Mouse (Mus musculus) ovary, postnatal 14 days (tissue): ENCODE data around the gene Best1.

ENCODE experiments used
- DNase-seq: peaks from one replicate; pipeline ENCODE4 v3.0.0; 2022; ENCODE audit warnings: low spot score

Gene Best1

DNA sequence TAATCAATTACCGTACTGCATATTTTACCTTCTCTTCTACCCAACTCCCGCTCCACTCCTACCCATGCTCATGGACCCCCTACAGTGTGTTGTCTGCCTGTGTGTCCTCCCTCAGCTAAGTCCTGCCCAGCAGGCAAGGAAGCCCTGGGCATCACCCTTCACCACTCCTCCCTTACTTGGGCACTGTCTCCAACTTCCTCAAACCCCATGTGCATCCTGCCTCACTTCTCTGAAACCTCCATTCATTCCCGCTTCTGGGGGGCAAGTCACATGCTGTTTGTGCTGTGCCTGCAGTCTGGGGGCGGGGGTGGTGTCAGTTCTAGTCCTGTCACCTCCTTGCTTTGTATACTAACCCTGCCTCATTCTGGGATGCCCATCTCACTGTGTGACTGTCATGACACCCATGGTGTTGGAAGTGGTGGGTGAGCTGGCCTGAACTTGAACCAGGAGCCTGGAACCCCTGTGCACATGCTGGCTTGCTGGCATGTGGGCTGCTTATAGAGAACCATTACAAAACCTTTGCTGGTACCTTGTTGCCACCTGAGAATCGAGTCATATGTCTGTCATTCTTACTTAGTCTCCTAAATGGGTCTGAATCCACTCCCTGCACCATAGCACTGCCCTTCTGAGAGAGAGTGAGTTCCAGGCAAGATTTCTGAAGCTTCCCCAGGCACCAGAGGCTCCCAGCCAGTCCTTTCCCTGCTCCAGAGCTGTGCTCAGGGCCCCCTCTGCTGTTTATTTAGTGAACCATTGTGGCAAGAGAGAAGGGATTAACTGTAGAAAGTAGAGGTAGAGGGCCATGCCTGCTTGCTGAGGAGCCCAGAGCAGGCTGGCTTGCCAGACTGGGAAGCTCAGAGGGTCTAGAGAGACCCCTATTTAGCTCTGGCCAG, 21.2 kb upstream of the Best1 start:
- DNase-seq: no peak

DNA sequence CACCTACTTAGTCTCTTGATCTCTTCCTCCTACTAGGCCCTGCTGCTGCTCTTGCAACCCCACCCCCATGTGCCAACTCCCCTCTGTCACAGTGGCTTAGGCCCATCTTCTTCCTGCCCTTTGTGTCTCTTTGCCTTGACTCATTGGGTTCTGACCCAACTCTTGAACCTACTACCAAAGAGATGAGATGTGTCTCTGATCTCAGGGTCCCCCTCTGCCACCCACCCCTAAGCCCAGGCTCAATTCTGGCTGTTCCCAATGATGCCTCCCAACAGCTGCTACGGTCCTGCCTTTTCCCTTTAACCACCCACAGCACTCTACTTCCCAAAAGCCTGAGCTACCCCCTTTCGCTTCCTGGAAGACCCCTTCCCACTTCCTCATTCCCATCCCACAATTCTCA, 20.5 kb upstream of the Best1 start:
- no peak for DNase-seq

DNA sequence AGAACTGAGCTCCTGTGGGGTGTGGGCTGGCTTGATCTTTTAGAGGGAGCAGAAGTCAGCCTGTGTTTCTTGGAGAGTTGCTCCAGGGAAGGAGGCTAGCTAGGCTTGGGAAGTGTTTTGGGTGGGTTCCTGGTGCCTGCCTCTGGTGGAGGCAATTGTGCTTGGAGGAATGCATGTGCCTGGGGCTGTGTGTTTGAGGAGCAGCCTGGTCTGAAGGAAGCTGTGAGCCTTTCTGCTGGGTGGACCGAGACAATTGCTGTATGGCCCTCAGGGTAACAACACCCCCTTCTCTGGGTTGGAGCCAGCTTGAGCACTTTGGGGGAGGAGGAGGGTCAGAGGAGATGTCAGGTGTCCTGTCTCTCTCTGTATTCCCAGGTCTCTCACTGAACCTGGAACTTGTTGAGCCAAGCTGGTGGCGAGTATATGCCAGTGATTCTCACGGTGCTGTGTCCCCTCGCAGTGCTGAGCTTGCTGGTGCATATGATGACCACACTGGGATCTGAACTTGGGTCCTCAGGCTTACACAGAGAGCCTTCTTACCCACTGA, 17.9 kb upstream of the Best1 start:
- DNase-seq: no peak

DNA sequence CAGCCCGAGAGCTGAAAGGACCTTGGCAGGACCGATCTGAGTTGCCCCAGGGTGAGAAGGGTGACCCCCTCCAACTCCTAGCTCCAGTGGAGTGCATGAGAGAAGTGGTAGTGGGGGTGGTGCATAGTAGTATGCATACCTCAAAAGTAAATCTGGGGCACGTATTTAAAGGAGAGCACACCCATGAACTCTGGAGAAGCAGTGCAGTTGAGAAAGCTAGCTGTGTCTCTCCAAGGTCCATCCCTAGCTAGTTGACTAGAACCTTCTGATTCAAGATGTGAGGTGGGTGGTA, 17.0 kb upstream of the Best1 start:
- no peak for DNase-seq

DNA sequence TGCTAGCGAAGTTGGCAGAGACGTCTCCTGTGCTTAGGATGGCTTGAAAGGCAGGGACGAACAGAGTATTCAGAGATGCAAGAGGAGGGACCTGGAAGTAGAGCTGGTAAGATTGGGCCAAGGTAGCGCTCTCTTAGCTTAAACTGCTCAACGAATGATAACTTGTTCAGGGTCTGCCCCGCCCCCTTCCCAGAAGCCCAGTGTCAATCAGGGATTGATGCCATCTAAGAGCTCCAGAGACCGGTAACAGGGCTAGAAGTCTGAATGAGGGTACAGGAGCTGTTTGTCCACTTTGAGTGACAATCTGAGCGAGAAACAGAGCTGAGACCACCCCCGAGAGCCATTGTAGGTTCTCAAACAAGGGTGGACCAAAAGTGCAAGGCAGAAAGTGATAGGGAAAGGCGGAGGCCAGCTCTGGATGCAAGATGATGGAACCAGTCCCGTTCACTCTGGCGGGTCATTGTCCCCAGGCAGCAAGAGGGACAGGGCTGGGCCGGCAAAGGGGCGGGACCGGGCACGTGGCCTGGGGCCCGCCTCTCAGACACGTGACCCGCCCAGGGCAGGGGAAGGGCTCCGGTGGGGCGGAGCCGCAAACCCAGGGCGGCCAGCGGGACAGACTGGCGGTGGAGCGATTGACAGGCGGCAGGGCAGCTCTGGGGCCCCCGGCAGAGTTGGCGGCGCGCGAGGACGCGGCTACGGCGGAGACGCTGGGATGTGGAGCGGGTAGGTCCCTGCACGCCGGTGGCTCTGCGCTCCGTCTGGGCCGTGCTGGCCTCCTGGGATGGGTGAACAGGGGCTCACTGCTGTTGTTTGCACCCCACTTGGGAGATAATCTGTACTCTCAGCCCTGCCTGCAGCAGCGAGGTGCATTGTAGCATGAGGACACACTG, 16.4 kb upstream of the Best1 start:
- peak; percentile 88 for DNase-seq

DNA sequence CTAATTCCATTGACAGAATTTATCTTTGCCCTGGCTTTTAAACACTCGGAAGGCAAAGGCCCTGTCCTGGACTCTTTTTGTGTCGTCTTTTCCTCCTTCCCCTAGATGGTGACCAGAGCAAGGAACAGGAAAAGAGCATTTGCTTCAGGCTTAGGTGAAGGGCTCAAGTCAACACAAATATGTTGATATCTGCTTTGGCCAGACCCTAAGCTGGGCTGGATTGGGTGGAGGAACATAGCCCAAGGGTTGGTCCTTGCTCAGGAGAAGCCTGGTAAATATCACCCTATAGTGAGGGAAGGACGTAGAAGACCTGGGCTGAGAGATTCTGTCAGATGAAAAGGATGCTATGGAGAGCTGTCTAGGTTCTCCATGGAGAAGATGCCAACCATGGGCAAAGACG, 14.7 kb upstream of the Best1 start:
- no peak for DNase-seq

DNA sequence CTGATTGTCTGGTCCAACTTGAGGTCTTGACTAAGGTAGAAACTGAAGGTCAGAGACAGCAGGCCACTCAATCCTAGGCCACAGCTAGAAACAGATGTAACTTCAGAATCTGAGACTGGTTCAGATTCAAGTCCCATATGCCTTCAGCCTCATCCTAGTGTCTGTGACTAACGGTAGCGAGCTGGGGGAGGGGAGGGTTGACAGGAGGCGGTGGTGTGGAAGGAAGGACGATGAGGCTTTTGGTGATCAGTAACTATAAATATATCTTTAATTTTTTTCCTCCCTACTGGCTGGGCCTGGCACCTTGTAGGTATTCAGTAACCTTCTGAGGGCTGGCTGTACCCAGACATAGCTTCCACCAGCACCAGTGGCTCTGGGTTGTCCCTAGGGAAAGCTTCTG, 14.0 kb upstream of the Best1 start:
- DNase-seq: no peak

DNA sequence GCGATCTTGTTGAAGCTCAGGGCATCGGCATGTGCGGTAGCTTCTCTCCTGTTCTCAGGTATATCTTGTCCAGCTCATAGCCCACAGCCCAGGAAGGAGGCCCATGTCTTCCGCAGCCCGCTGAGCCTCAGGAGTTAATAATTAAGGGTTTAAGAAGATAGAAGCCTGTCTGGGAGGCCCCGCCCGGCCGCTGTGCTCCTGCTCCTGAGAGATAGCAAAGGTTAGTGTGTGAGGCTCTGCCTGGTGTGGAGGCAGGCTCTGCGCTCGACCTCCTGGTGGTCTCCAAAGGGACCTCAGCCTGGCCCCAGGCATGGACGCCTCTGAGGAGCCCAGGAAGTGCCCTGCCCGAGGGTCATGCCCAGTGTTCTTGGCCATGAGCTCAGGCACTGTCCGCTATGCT, 13.4 kb upstream of the Best1 start:
- DNase-seq: no peak

DNA sequence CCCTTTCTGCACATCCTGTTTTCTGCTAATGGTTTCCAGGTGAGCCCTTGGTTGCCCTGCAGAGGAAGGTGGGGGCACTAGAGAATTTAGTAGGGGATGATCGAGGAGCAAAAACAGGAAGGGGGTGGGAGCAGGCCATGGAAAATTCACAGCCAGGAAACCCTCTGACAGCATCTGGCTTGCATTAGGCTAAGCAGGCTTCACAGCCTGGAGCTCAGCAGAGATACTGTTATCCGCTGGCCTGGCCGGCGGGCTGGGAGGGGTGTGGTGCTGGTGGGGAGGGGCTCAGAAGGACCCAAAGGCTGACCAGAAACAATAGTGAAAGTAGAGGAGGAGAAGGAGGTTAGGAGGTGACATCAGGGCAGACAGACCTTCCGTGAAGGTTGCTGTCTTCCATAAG, 12.5 kb upstream of the Best1 start:
- no peak for DNase-seq

DNA sequence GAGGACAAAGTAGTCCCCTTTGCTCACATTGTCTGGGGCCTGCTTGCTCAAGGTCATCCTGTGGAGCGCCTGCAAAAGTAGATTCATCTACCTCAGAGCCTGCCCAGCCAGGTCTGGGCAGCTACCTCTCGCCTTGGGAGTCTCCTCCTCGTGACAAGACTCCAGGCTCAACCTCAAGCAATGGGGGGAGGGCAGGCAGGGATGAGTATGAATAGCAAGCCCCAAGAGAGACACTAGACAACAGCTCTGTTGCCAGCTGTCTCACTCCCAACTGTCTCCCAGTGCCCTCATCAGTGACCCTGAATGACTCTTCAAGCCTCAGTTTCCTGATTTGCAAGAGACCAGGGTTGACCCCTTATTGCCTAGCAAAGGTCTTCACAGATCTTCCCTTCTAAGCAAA, 11.9 kb upstream of the Best1 start:
- DNase-seq: no peak

DNA sequence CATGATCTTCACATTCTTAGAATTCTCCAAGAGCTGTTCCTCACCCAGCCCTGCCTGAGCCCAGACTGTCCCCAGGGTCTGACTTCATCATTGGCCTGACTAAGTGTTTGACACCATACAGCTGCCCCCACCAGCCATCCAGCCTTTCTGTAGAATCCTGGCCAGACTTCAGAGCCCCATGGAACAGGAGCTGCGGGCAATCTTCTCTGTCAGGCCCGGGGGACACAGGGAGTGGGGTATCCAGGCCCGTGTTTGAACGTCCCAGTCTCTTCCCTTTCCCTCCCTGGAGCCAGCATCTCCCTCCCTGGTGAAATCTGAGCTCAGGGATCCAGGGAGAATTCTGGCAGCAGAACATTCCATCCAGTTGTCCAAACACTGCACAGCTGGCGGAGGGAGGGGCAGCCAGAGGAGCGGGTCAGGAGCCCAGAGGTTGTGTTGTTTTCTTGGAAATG, 11.4 kb upstream of the Best1 start:
- DNase-seq: peak; percentile 56

DNA sequence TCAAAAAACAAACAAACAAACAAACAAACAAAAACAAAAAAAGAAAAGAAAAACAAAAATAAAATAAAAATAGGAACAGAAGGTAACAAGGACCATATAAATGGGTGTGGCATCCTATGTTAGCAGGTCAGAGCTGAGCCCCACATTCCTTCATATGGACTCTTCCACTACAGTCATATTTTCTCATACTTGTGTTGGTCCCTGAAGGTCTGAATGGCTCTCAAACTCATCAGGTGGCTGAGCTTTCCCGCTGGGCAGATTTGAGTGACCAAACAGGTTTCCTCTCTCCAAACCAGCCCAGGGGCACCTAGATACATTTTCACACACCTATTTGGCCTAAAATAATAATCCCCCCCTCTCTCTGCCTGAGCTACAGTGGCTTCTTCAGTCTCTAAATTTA, 10.0 kb upstream of the Best1 start:
- no peak for DNase-seq

DNA sequence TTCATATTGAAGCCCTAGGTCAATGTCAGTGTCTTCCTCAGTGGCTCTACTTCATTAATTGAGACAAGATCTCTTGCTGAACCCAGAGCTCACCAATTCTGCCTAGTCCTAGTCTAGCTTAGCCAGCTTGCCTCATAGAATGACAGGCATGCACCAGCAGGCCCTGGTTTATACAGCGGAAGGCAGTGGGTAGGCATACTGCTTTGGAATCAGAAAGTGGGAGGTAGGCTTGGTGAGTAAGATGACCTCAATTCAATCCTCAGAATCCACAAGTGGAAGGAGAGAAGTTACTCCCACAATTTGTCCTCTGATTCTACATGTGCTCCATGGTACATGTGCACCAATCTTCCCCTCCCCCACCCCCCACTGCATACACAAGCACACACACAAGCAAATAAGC, 2.3 kb upstream of the Best1 start:
- no peak for DNase-seq

DNA sequence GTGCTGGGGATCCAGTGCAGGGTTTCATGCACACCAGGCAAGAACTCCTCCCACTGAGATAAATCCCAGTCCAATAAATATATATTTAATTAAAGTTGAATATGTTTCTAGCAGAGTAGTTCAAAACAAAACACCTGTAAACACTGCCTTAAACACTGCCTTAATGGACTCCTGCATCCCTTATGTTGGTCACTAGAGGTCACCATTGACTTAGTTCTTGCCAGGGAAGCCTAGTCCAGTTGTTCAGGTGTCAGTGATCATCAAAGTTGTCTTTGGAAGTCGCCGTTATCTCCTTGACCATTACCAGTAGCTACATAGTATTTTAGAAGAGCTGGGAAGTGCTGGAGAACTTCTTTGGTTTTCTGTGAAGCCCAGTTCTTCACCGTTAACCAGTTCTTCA, 1.1 kb downstream of the Best1 start:
- DNase-seq: no peak

DNA sequence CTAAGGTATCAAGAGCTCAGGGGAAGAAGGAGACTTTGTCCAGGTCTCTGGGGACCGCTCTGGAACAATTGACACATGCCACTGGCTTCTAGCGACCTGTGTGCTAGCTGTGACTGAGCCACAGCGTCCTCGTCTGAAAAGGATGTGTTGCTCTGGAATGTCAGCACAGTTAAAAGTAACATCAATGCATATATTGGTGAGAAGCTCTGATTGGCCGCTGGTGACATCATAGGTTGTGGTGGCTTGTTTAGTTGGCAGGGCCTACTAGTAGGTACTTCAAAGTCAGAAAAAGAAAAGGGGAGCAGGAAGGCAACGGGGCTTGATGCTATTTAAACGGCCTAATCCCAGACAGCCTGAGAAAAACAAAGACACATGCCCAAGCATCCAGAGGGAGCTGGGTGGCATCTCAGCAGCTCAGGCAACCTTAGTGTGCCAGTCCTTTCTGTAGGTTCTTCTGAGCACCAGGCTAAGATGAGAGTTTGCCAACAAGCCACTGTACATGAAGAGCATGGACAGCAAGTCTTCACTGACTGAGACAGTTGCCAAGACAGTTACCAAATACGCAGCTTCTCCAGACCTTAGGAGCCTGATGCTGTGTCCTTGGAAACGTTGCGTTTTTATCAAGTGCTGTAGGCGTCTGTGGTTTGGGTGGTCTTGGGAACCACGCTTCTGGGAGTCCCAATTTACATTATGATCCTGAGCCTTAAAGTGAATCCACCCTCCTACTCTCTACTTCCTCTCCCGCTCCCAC, 2.5 kb downstream of the Best1 start:
- no peak for DNase-seq

DNA sequence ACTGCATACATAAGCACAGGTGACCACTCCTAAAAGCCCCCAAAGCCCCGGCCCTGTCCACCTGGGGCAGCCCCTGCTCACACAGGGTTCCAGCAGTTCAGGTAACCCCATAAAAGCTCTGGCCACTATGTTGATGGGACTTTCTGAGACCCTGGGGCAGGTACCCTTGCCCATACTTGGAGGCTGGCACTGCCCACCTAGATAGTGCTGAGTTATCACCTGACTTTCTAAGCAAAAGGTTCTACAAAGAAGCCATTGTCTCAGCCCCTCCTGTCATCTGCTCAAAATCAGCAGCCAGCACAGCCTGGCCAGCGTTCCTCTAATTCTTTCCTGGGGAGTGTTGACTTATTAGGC, 3.4 kb downstream of the Best1 start:
- no peak for DNase-seq

DNA sequence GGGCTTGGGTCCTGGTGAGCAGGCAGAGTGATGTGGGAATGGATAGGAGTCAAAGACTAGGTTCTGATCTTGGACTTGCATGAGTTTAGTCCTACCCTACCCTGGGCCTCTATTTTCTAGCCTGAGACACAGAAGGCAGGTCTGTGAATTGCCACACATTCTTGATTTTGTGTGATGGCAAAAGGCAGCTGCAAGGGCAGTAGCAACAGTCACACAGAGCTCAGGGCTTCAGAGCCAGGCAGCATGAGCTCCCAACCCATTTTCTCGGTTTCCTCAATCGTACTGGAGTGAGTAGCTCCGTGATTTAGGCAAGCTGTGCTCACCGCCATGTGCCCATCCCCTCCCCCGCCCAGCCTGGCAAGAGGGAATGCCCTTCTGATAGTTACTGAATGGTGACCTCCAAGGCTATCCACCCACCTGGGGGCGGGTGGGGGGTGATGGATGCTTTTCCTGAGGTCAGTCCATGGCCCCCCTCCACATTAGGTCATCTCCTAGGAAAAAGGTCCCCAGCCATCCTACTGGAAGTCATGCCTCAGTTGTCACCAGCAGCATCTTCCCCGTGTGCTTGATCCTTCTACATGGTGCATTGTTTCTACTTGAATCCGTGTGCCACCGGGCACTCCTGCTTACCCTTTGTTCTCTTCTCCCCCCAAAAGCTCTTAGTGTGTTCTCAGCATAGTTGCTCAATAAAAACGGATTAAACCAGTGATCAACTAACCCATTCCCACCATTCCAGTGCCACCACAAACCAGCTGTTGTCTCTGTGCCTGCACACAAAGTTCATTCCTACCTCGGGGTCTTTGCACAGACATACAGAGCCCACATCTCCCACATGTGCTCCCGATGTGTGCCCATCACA, 4.0 kb downstream of the Best1 start:
- no peak for DNase-seq

DNA sequence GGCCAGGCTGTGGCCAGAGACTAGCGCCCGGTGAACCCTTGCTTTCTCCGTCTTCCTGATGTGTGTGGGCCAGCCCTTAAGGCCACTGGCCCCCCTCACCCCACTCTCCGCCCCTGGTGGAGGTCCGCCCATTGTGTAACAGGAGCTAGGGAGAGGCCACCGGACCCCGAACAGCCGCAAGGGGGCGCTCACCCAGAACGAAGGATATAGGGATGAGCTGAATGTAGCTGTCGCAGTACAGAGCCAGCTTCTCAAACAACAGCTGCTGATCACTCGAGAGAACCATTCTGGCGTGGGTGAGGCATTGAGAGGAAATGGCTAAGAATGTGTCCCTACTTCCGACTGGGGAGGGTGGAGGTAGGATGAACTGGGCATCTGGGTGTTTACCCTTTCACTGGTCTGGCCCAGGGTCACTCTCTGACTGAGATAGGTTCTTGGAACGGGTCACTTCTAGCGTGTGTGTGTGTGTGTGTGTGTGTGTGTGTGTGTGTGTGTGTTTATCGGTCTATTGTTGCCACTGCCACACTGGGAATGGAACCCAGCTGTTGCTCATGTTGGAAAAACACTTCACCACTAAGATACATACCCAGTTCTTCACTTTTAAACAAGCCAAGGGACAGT, 8.3 kb downstream of the Best1 start:
- peak; percentile 94 for DNase-seq

DNA sequence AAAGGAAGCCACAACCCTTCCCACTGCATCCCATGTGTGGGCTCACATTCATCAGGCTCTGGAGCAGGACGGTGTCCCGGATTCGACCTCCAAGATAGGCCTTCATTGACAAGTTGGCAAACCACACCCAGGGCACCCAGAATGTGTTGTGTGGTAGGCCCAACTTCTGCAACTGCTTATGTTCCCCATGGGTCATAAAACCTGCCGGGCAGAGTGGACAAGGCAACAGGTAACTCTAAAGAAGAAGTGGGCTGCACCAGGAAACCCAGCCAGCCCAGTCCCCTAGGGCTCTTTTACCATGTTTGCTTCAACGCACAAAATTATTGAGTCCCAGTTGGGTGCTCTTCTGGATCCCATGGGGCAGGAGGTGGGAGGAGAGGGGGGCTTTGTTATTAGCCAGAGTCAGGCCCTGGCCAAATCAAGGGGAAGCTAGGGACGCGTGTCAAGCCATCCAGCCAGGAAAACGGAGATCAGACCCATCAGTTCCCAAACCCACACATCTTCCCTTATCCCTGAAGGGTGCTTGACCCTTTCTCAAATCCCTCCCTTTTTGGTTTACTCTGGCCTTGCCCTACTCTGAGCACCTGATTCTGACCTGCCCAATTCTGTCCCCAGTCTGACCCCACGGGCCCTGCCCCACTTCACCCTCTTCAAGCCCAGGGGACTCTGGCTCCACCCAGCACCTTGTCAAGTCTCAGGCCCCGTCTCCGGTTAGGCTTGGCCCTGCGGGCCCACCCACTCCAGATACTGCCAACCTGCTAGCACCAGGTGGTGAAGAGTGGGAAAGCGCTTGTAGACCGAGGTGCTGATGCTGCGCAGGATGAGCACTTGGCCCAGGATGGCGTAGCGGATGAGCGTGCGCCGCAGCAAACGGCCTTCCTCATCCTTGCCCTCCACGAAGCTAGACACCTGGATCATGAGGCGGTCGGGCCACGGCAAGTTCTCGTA, 9.1 kb downstream of the Best1 start:
- DNase-seq: no peak

DNA sequence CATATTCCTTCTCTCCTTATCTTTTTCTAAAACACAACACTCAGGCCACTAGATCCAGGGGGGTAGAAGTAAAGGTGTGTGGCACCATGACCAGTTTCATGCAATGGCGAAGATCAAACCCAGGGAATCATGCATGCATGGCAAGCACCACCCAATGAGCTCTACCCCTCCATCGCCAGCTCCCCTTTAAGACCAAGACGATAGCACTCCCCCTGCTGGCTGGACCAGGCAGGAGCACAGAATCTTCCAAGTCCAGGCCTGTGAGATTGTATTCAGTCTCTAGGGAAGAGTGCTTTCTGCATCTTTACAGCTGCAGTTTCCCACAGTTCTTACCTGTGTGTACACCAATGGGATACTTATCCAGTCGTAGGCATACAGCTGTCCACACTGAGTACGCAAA, 10.1 kb downstream of the Best1 start:
- peak; percentile 78 for DNase-seq
